Mouse (Mus musculus) lung, adult 10 weeks (tissue): ENCODE measurements around the gene Camkk1. TPM values are rescaled to one million over a fixed set of nuclear protein-coding genes. Genes with fewer than 3 reads are reported as not detected.

Source experiments
- polyA plus RNA-seq: library from polyadenylated mRNA; stranded (reverse); fragments of 350-450 nt; fragmentation: Illumina TruSeq; extraction: RNeasy Lipid Tissue Mini Kit (QIAGEN cat#74804); gene quantifications from one replicate; pipeline ENCODE4 v1.2.3, GENCODE M21; 2014; ENCODE audit warnings: low read depth, low replicate concordance; ENCODE audit not compliant: insufficient read depth

Camkk1 gene
- 4.1 TPM for polyA plus RNA-seq

GRCm38 (mm10) chr11:73018471-73019146, at the start of gene Camkk1:
TSS of gene Camkk1 (plus strand) at chr11:73019008.

GRCm38 (mm10) chr11:72998771-72999170, 20.0 kb upstream of the Camkk1 start, which contains the start of gene P2rx1:
TSS of gene P2rx1 (plus strand) at chr11:72999103.

DNA sequence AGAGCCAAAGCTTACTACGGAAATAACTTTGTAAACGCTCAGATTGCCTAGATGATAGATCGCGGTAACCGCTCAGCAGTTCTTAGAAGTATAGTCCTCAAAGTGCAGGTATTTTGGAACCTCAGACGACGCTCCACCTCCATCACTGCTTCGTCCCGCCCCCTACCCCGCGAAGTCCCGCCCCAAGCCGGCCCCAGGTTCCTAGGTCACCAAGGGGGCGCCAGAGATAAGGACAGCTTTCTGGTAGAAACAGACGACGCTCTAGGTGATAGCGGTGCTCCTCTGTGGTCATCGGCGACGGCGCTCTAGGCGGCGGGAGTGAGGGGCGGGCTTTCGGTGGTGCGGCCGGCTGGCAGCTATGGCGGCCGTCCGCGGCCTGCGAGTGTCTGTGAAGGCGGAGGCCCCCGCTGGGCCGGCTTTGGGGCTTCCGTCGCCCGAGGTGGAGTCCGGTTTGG, 28.8 kb downstream of the Camkk1 start, which contains the start of gene Ncbp3:
TSS of gene Ncbp3 (plus strand) at position 242 of the 455 bp plus-strand sequence.

DNA sequence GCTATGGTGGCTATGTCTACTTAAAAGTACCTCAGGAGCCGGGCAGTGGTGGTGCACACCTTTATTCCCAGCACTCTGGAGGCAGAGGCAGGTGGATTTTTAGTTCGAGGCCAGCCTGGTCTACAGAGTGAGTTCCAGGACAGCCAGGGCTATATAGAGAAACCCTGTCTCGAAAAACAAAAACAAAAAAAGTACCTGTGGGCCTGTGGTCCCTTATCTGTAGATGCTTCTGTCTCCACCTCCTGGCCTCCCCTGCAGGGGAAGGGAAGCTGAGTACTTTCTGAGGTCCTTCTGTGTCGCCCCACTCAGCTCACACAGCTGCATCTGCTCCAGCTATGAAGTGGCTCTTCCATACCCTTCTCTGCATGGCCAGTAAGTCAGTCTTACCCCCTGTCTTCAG, 71.5 kb downstream of the Camkk1 start, which contains the start of gene Itgae:
TSS of gene Itgae (plus strand) at position 301 of the 400 bp plus-strand sequence.

Other genes starting within 250 kb of the Camkk1 start
- gene Cyb5d2, start 222.9 kb upstream of the Camkk1 start, polyA plus RNA-seq = 5.6 TPM
- gene Zzef1, start 222.8 kb upstream of the Camkk1 start, polyA plus RNA-seq = 10.7 TPM
- 58.2 TPM for gene Atp2a3, start 57.8 kb upstream of the Camkk1 start, polyA plus RNA-seq
- 2.5 TPM for gene P2rx1, start 19.9 kb upstream of the Camkk1 start, polyA plus RNA-seq
- 3.0 TPM for gene Ncbp3, start 28.8 kb downstream of the Camkk1 start, polyA plus RNA-seq
- gene Itgae, start 71.6 kb downstream of the Camkk1 start, polyA plus RNA-seq = 1.3 TPM
- 0.49 TPM for gene Haspin, start 119.3 kb downstream of the Camkk1 start, polyA plus RNA-seq
- 3.9 TPM for gene P2rx5, start 141.4 kb downstream of the Camkk1 start, polyA plus RNA-seq
- 70.2 TPM for gene Emc6, start 158.0 kb downstream of the Camkk1 start, polyA plus RNA-seq
- gene Tax1bp3, start 158.1 kb downstream of the Camkk1 start, polyA plus RNA-seq = 108 TPM
- 7.2 TPM for gene Ctns, start 180.0 kb downstream of the Camkk1 start, polyA plus RNA-seq
- gene Shpk, start 180.5 kb downstream of the Camkk1 start, polyA plus RNA-seq = 2.0 TPM
- 0.17 TPM for gene Trpv1, start 215.3 kb downstream of the Camkk1 start, polyA plus RNA-seq
- gene Trpv3, start 248.4 kb downstream of the Camkk1 start, polyA plus RNA-seq = 0.03 TPM